Mouse (Mus musculus) CH12.LX (cell line): ENCODE measurements around the gene Gm20695. TPM values are rescaled to one million over a fixed set of nuclear protein-coding genes. Genes with fewer than 3 reads are reported as not detected.

Source experiments
- DNase-seq: peaks from one replicate; pipeline ENCODE4 v3.0.0-alpha.2; 2013; ENCODE audit errors: extremely low read depth
- H3K27ac ChIP-seq: 2 replicates; pipeline ENCODE4 v1.5.1; 2012; ENCODE audit warnings: low read depth, mild to moderate bottlenecking, control low read depth, moderate library complexity; ENCODE audit not compliant: insufficient read depth
- H3K27me3 ChIP-seq: replicated peaks from 2 replicates; pipeline ENCODE3; 2012; ENCODE audit warnings: inconsistent platforms
- H3K36me3 ChIP-seq, 2 experiments: replicated peaks in 1 of 2; 2 replicates each; pipeline versions ENCODE3 to v1.6.1; 2012; ENCODE audit warnings: inconsistent platforms in 1 of 2, low read length in 1 of 2, mild to moderate bottlenecking in 1 of 2, mixed read lengths in 1 of 2, moderate library complexity in 1 of 2; ENCODE audit not compliant: control insufficient read depth in 1 of 2, insufficient read depth in 1 of 2
- H3K4me1 ChIP-seq, 2 experiments: 2 replicates each; pipeline ENCODE4 v1.6.1; 2012; ENCODE audit warnings: inconsistent platforms in 1 of 2, moderate library complexity in 1 of 2; ENCODE audit not compliant: insufficient read depth in 2 of 2, control insufficient read depth in 1 of 2
- H3K4me2 ChIP-seq: 2 replicates; pipeline ENCODE4 v1.6.1; 2012; ENCODE audit warnings: low read depth, mild to moderate bottlenecking, control low read depth; ENCODE audit not compliant: poor library complexity, insufficient read depth, severe bottlenecking
- H3K4me3 ChIP-seq, 3 experiments: fragments of 150-350 bp in 1 of 3; sonication (generic) in 1 of 3; replicated peaks in 1 of 3; 2 replicates each; pipeline versions ENCODE3 to v1.5.1; 2011 to 2012; ENCODE audit warnings: low read depth in 2 of 3, low read length in 2 of 3, mild to moderate bottlenecking in 2 of 3, moderate library complexity in 2 of 3, control low read depth in 1 of 3, improper control_type of control experiment in 1 of 3, inconsistent platforms in 1 of 3, mixed read lengths in 1 of 3; ENCODE audit not compliant: poor library complexity in 1 of 3
- H3K79me2 ChIP-seq: replicated peaks from 2 replicates; pipeline ENCODE4 v1.6.1; 2012; ENCODE audit warnings: mild to moderate bottlenecking, moderate library complexity; ENCODE audit not compliant: control insufficient read depth, poor library complexity, insufficient read depth, severe bottlenecking; ENCODE audit errors: extremely low read depth
- H3K9ac ChIP-seq: 2 replicates; pipeline ENCODE4 v1.6.1; 2012; ENCODE audit warnings: low read depth, mild to moderate bottlenecking, control low read depth, moderate library complexity; ENCODE audit not compliant: insufficient read depth
- H3K9me3 ChIP-seq: replicated peaks from 2 replicates; pipeline ENCODE3; 2012; ENCODE audit warnings: low read length, inconsistent platforms, mixed read lengths
- BHLHE40 ChIP-seq: IDR thresholded peaks from 2 replicates; pipeline ENCODE4 v1.6.1; 2011; ENCODE audit warnings: mild to moderate bottlenecking, low read depth, low read length, improper control_type of control experiment
- CHD1 ChIP-seq: IDR thresholded peaks from 2 replicates; pipeline ENCODE4 v1.6.1; 2012; ENCODE audit warnings: low read depth, low read length, improper control_type of control experiment, inconsistent platforms
- CHD2 ChIP-seq: IDR thresholded peaks from 2 replicates; pipeline ENCODE4 v1.6.1; 2011; ENCODE audit warnings: low read length, improper control_type of control experiment
- ELF1 ChIP-seq: IDR thresholded peaks from 2 replicates; pipeline ENCODE4 v1.6.1; 2014; ENCODE audit warnings: low read depth, mild to moderate bottlenecking, inconsistent platforms, low read length, improper control_type of control experiment
- GABPA ChIP-seq: IDR thresholded peaks from 2 replicates; pipeline ENCODE4 v1.6.1; 2012; ENCODE audit warnings: low read depth, low read length, improper control_type of control experiment, inconsistent platforms; ENCODE audit not compliant: insufficient replicate concordance
- HCFC1 ChIP-seq: IDR thresholded peaks from 2 replicates; pipeline ENCODE4 v1.6.1; 2012; ENCODE audit warnings: low read depth, mild to moderate bottlenecking, inconsistent platforms, low read length, improper control_type of control experiment
- IRF4 ChIP-seq: IDR thresholded peaks from 2 replicates; pipeline ENCODE4 v1.6.1; 2014; ENCODE audit warnings: low read depth, mild to moderate bottlenecking, inconsistent platforms, low read length, improper control_type of control experiment
- JUND ChIP-seq: conservative IDR thresholded peaks from 2 replicates; pipeline ENCODE4 v1.6.1; 2011; ENCODE audit warnings: low read depth, low read length, improper control_type of control experiment
- KAT2A ChIP-seq: IDR thresholded peaks from 2 replicates; pipeline ENCODE4 v1.6.1; 2012; ENCODE audit warnings: low read length, improper control_type of control experiment, inconsistent platforms; ENCODE audit not compliant: insufficient replicate concordance
- MAFK ChIP-seq: IDR thresholded peaks from 2 replicates; pipeline ENCODE4 v1.6.1; 2011; ENCODE audit warnings: low read length, improper control_type of control experiment; ENCODE audit not compliant: insufficient replicate concordance
- MAZ ChIP-seq: IDR thresholded peaks from 2 replicates; pipeline ENCODE4 v1.6.1; 2012; ENCODE audit warnings: low read depth, mild to moderate bottlenecking, inconsistent platforms, low read length, improper control_type of control experiment, moderate library complexity
- MEF2A ChIP-seq: IDR thresholded peaks from 2 replicates; pipeline ENCODE4 v1.6.1; 2014; ENCODE audit warnings: low read depth, mild to moderate bottlenecking, inconsistent platforms, low read length, improper control_type of control experiment, borderline replicate concordance
- MXI1 ChIP-seq: IDR thresholded peaks from 2 replicates; pipeline ENCODE4 v1.6.1; 2011; ENCODE audit warnings: mild to moderate bottlenecking, low read depth, low read length, improper control_type of control experiment
- MYC ChIP-seq: IDR thresholded peaks from 2 replicates; pipeline ENCODE4 v1.6.1; 2011; ENCODE audit warnings: low read depth, mild to moderate bottlenecking, improper control_type of control experiment, low read length
- NELFE ChIP-seq: IDR thresholded peaks from 2 replicates; pipeline ENCODE4 v1.6.1; 2011; ENCODE audit warnings: low read depth, low read length, improper control_type of control experiment
- NRF1 ChIP-seq: IDR thresholded peaks from 2 replicates; pipeline ENCODE4 v1.6.1; 2014; ENCODE audit warnings: low read depth, mild to moderate bottlenecking, inconsistent platforms, low read length, improper control_type of control experiment, moderate library complexity
- PAX5 ChIP-seq: IDR thresholded peaks from 2 replicates; pipeline ENCODE4 v1.6.1; 2012; ENCODE audit warnings: low read length, inconsistent platforms, mixed read lengths
- POLR2A ChIP-seq: IDR thresholded peaks from 2 replicates; pipeline ENCODE4 v1.6.1; 2011; ENCODE audit warnings: low read depth, mild to moderate bottlenecking, improper control_type of control experiment, low read length
- POLR2AphosphoS2 ChIP-seq: IDR thresholded peaks from 2 replicates; pipeline ENCODE4 v1.6.1; 2011; ENCODE audit warnings: low read depth, low read length, improper control_type of control experiment
- RCOR1 ChIP-seq: conservative IDR thresholded peaks from 2 replicates; pipeline ENCODE4 v1.6.1; 2012; ENCODE audit warnings: low read depth, mild to moderate bottlenecking, inconsistent platforms, low read length, improper control_type of control experiment
- SMC3 ChIP-seq: IDR thresholded peaks from 2 replicates; pipeline ENCODE4 v1.6.1; 2011; ENCODE audit warnings: low read depth, low read length, improper control_type of control experiment
- TBP ChIP-seq: conservative IDR thresholded peaks from 2 replicates; pipeline ENCODE4 v1.6.1; 2011; ENCODE audit warnings: low read depth, low read length, improper control_type of control experiment
- UBTF ChIP-seq: IDR thresholded peaks from 2 replicates; pipeline ENCODE4 v1.6.1; 2012; ENCODE audit warnings: low read depth, mild to moderate bottlenecking, inconsistent platforms, low read length, improper control_type of control experiment, moderate library complexity
- USF1 ChIP-seq: IDR thresholded peaks from 2 replicates; pipeline ENCODE4 v1.6.1; 2014; ENCODE audit warnings: low read depth, mild to moderate bottlenecking, inconsistent platforms, low read length, improper control_type of control experiment
- dilution Hi-C: fragments of 300-500 bp; cut with MboI; formaldehyde crosslinking; loops from 2 replicates; pipeline ENCODE4 v1.14.3; 2020; ENCODE audit warnings: low sequenced_read_pairs; ENCODE audit not compliant: extremely low pct_unique_long_range_greater_than_20kb, extremely low pct_ligation_motif_present
- in situ Hi-C: fragments of 300-500 bp; cut with MboI; formaldehyde crosslinking; loops from 3 replicates; pipeline ENCODE4 v1.14.3; 2019; ENCODE audit warnings: low sequenced_read_pairs, low pct_ligation_motif_present, low pct_unique_long_range_greater_than_20kb, mixed read lengths
- polyA plus RNA-seq: library from polyadenylated mRNA; unstranded; fragments of >175 nt; gene quantifications from 2 replicates; pipeline ENCODE4 v1.2.1, GENCODE M21; 2012; ENCODE audit warnings: low read depth; ENCODE audit not compliant: insufficient read length
- total RNA-seq, 2 experiments: library from RNA; depleted of rRNA; stranded (reverse); fragments of 300-350 nt in 1 of 2; fragments of >200 nt in 1 of 2; gene quantifications; 2 replicates each; pipeline ENCODE4 v1.2.3; 2012 to 2014

Gm20695 gene
- total and polyA plus RNA-seq, 3 experiments = 0.89 to 1.2 TPM; not detected in 1

- TF ChIP-seq GABPA (no peak), JUND (no peak), USF1 (no peak), POLR2AphosphoS2 (no peak), NRF1 (no peak), CHD1 (no peak), RCOR1 (no peak), IRF4 (no peak), NELFE (no peak), MYC (no peak), MAZ (no peak), CHD2 (no peak), POLR2A (no peak), HCFC1 (no peak), PAX5 (no peak), MEF2A (no peak), SMC3 (no peak), KAT2A (no peak), TBP (no peak), BHLHE40 (no peak)
- TF ChIP-seq, all 38 proteins: peak for 0
- peaks cover 50 to 83% of the 10 kb centered on the region in 2 experiments for H3K36me3 ChIP-seq
- DNase-seq = no peak
- H3K27ac ChIP-seq = no peak overlapping the region
- peaks cover 0 to 2% of the 10 kb centered on the region in 2 experiments; a peak in 1 of 4 replicates for H3K4me1 ChIP-seq
- H3K4me3 ChIP-seq = no peak overlapping the region
- no peaks in the 10 kb centered on the region for H3K27me3 ChIP-seq
- dilution Hi-C loops = no loop called here
- in situ Hi-C loops = loop anchor here (5.0 kb wide), 1 partner anchor 73 kb away; the partner anchor contains the start of gene Slx4
- no peaks in the 10 kb centered on the region for H3K79me2 ChIP-seq
- no peak overlapping the region for H3K9ac ChIP-seq
- H3K9me3 ChIP-seq = peaks cover 8% of the 10 kb centered on the region
- no peak overlapping the region for H3K4me2 ChIP-seq
Observed at GRCm38 (mm10) chr16:3929151-3929550, 44.7 kb downstream of the Gm20695 start.

- Histone ChIP-seq H3K4me1 (peaks cover 0 to 2% of the 10 kb centered on the region in 2 experiments; a peak in 1 of 4 replicates), H3K79me2 (no peaks in the 10 kb centered on the region), H3K27me3 (no peaks in the 10 kb centered on the region), H3K36me3 (peaks cover 67 to 89% of the 10 kb centered on the region in 2 experiments), H3K4me3 (no peak overlapping the region), H3K4me2 (no peak overlapping the region), H3K9ac (no peak overlapping the region), H3K27ac (no peak overlapping the region), H3K9me3 (no peaks in the 10 kb centered on the region)
- in situ Hi-C loops (no loop called here), dilution Hi-C loops (no loop called here)
- TF ChIP-seq MXI1 (no peak), MAFK (no peak), UBTF (no peak), PAX5 (no peak), ELF1 (no peak)
- no peak for DNase-seq
Observed at GRCm38 (mm10) chr16:3933536-3933935, 49.1 kb downstream of the Gm20695 start.
